Mouse (Mus musculus): Measurements from ENCODE around the gene Slc2a4.

GRCm38 (mm10) chr11:69929712-69930111, 18.3 kb downstream of the Slc2a4 start:
- TF ChIP-seq CTCF (IDR thresholded peaks at IDR 0.05; ENCODE audit: low read depth) (no peak), EP300 (IDR thresholded peaks at IDR 0.05; ENCODE audit: low read depth) (no peak)

All from liver, embryonic 14.5 days (tissue).